ENCODE assay signal across 13 mouse cellular contexts in genomic region chr1:84855756-84856155, GRCm38 (mm10).
"Had no signal": no experiment of that assay in that cellular context is flagged by ENCODE, and none has a peak within 500 bp of the region (broad histone marks: within the 10 kb centered on the region; RNA-seq: fewer than 3 reads in every experiment).

No protein-coding gene starts in this region.

- H3K27me3 ChIP-seq: liver, embryonic 13.5 days had no signal

- H3K9me3 ChIP-seq: liver, embryonic 13.5 days had no signal

- H3K9ac ChIP-seq: liver, embryonic 13.5 days had no signal

- H3K4me2 ChIP-seq: liver, embryonic 13.5 days; midbrain, embryonic 11.5 days had no signal

- H3K27ac ChIP-seq: left cerebral cortex, adult 2 months; liver, embryonic 13.5 days had no signal

- DNase-seq: kidney, adult 18-20 months; kidney, adult 9 months; kidney, postnatal 14 days; layer of hippocampus, adult 9-11 months; liver, embryonic 13.5 days; lung, adult 2 months; lung, postnatal 14 days; lung, postnatal 4 days; midbrain, embryonic 14.5 days; thymus, adult 18-20 months; thymus, postnatal 36 days had no signal

- H3K36me3 ChIP-seq: liver, embryonic 13.5 days had no signal

- H3K4me3 ChIP-seq: left cerebral cortex, adult 2 months; liver, embryonic 13.5 days had no signal
